Mouse (Mus musculus) embryonic facial prominence, embryonic 14.5 days (tissue): Measurements from ENCODE around the gene Mylpf. TPM values are rescaled to one million over a fixed set of nuclear protein-coding genes. Genes with fewer than 3 reads are reported as not detected.
A peak's percentile ranks its signal among the peaks of the same experiment; 100 is the strongest.

Source experiments
- ATAC-seq: fragments of 200-750 bp; cut with Nextera tagmentation; 2 replicates; pipeline ENCODE4 v1.8.0; 2017; ENCODE audit warnings: low read depth, moderate number of reproducible peaks, moderate TSS enrichment
- DNase-seq: peaks from one replicate; pipeline ENCODE4 v3.0.0-alpha.2; 2015; ENCODE audit warnings: low spot score
- H3K27ac ChIP-seq: fragments of 300-500 bp; sonication (generic); replicated peaks from 2 replicates; pipeline ENCODE4 v1.5.1; 2014; ENCODE audit warnings: low read depth, mild to moderate bottlenecking, low read length, moderate library complexity
- H3K27me3 ChIP-seq: fragments of 300-500 bp; sonication (generic); replicated peaks from 2 replicates; pipeline ENCODE4 v1.6.1; 2014; ENCODE audit warnings: low read length; ENCODE audit not compliant: control insufficient read depth, insufficient read depth
- H3K36me3 ChIP-seq: fragments of 300-500 bp; sonication (generic); 2 replicates; pipeline ENCODE4 v1.6.1; 2014; ENCODE audit warnings: low read length, mixed read lengths; ENCODE audit not compliant: control insufficient read depth, insufficient read depth
- H3K4me1 ChIP-seq: fragments of 300-500 bp; sonication (generic); 2 replicates; pipeline ENCODE4 v1.6.1; 2014; ENCODE audit warnings: antibody characterized with exemption, low read length; ENCODE audit not compliant: control insufficient read depth, insufficient read depth
- H3K4me2 ChIP-seq: fragments of 300-500 bp; sonication (generic); 2 replicates; pipeline ENCODE4 v1.6.1; 2014; ENCODE audit warnings: low read depth, mild to moderate bottlenecking, low read length, moderate library complexity, mixed read lengths
- H3K4me3 ChIP-seq: fragments of 300-500 bp; sonication (generic); 2 replicates; pipeline ENCODE4 v1.5.1; 2014; ENCODE audit warnings: low read depth, mild to moderate bottlenecking, low read length
- H3K9ac ChIP-seq: fragments of 300-500 bp; sonication (generic); 2 replicates; pipeline ENCODE4 v1.6.1; 2014; ENCODE audit warnings: low read depth, mild to moderate bottlenecking, low read length, moderate library complexity, mixed read lengths
- H3K9me3 ChIP-seq: fragments of 300-500 bp; sonication (generic); 2 replicates; pipeline ENCODE4 v1.6.1; 2016; ENCODE audit warnings: low read length; ENCODE audit not compliant: control insufficient read depth
- WGBS: fragments of 180-500 bp; shearing (Covaris S2); extraction: QIAGEN DNeasy Blood & Tissue Kit; methylation state at CpG from one replicate; pipeline ENCODE4 v1.1.7; 2014; 5-methylcytosine and 5-hydroxymethylcytosine counted together
- polyA plus RNA-seq: library from polyadenylated mRNA; unstranded; fragments of >200 nt; fragmentation: Nextera tagmentation; extraction: Ambion mirVana; gene quantifications from 2 replicates; pipeline ENCODE4 v1.2.1, GENCODE M21; 2014

The Mylpf gene
- polyA plus RNA-seq, 1 experiment from 2014 or later: 1,489 TPM

DNA sequence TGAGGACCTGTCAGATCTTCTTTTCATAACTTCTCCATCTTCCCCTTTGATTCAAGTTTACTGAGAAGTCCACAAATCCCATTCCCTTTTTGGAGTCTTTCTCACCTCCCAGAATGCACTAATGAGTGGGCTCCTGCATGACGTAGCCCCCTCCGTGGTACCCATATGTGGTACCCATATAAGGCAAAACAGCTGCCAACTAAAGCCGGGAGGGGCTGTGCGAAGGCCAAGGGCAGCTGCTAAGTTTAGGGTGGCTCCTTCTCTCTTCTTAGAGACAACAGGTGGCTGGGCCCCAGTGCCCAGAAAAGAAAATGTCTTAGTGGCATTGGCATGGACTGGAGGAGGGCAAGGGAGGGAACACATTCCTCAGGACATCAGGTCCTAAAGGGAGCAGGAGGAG is 1.6 kb downstream of the Mylpf start:
- Histone ChIP-seq H3K9me3 (no peaks in the 10 kb centered on the region), H3K4me1 (peaks cover 17% of the 10 kb centered on the region), H3K36me3 (no peaks in the 10 kb centered on the region), H3K9ac (no peak overlapping the region), H3K27me3 (no peaks in the 10 kb centered on the region), H3K27ac (0 out of 2 replicates have a peak overlapping the region, but pooled peaks have one; percentile 86), H3K4me2 (no peak overlapping the region), H3K4me3 (no peak overlapping the region)
- 86% methylated on average over 4 of the region's 4 CpGs for WGBS
- no peak for ATAC-seq
- peak; percentile 72 for DNase-seq

GRCm38 (mm10) chr7:127211014-127211745 is 2.5 kb downstream of the Mylpf start:
- Histone ChIP-seq H3K4me2 (no peak overlapping the region), H3K36me3 (no peaks in the 10 kb centered on the region), H3K4me3 (no peak overlapping the region), H3K9me3 (no peaks in the 10 kb centered on the region), H3K27me3 (no peaks in the 10 kb centered on the region), H3K27ac (no peak overlapping the region), H3K4me1 (peaks cover 14% of the 10 kb centered on the region), H3K9ac (no peak overlapping the region)
- no peak for ATAC-seq
- peak; percentile 54 for DNase-seq
- WGBS: 62% methylated on average over 5 of the region's 5 CpGs

GRCm38 (mm10) chr7:127212432-127213250 is 4.0 kb downstream of the Mylpf start:
- ATAC-seq (no peak), DNase-seq (no peak)
- peak overlapping the region; percentile 14; the same call in 1 of the 2 replicates for H3K9ac ChIP-seq
- H3K36me3 ChIP-seq: no peaks in the 10 kb centered on the region
- peak overlapping the region; percentile 11 for H3K4me3 ChIP-seq
- H3K27me3 ChIP-seq: no peaks in the 10 kb centered on the region
- H3K4me1 ChIP-seq: 0 out of 2 replicates have a peak, but pooled peaks cover 4% of the 10 kb centered on the region
- 81% methylated on average over 12 of the region's 12 CpGs for WGBS
- H3K9me3 ChIP-seq: no peaks in the 10 kb centered on the region
- H3K4me2 ChIP-seq: no peak overlapping the region
- H3K27ac ChIP-seq: 0 out of 2 replicates have a peak overlapping the region, but pooled peaks have one; percentile 13

GRCm38 (mm10) chr7:127213485-127213884 is 4.8 kb downstream of the Mylpf start:
- Histone ChIP-seq H3K4me3 (peak overlapping the region; percentile 11), H3K36me3 (no peaks in the 10 kb centered on the region), H3K9ac (no peak overlapping the region), H3K27me3 (no peaks in the 10 kb centered on the region), H3K4me1 (0 out of 2 replicates have a peak, but pooled peaks cover 4% of the 10 kb centered on the region), H3K9me3 (no peaks in the 10 kb centered on the region), H3K4me2 (no peak overlapping the region; the same call in 1 of the 2 replicates), H3K27ac (no peak overlapping the region)
- WGBS: 48% methylated on average over 7 of the region's 7 CpGs
- DNase-seq: no peak
- ATAC-seq: no peak

- 48% methylated on average over 12 of the region's 12 CpGs for WGBS
- no peaks in the 10 kb centered on the region for H3K36me3 ChIP-seq
- ATAC-seq (no peak), DNase-seq (no peak)
- H3K9me3 ChIP-seq: no peaks in the 10 kb centered on the region
- H3K9ac ChIP-seq: no peak overlapping the region
- no peaks in the 10 kb centered on the region for H3K27me3 ChIP-seq
- H3K4me2 ChIP-seq: peak overlapping the region; percentile 58
- 0 out of 2 replicates have a peak, but pooled peaks cover 4% of the 10 kb centered on the region for H3K4me1 ChIP-seq
- 0 out of 2 replicates have a peak overlapping the region, but pooled peaks have one; percentile 32 for H3K4me3 ChIP-seq
- no peak overlapping the region for H3K27ac ChIP-seq
Observed at GRCm38 (mm10) chr7:127213930-127214329, 5.2 kb downstream of the Mylpf start.

GRCm38 (mm10) chr7:127214521-127214920 is 5.8 kb downstream of the Mylpf start:
- 25% methylated on average over 14 of the region's 21 CpGs for WGBS
- 0 out of 2 replicates have a peak, but pooled peaks cover 2% of the 10 kb centered on the region for H3K4me1 ChIP-seq
- H3K9ac ChIP-seq: peak overlapping the region; percentile 51
- no peaks in the 10 kb centered on the region for H3K27me3 ChIP-seq
- no peaks in the 10 kb centered on the region for H3K9me3 ChIP-seq
- no peak overlapping the region for H3K27ac ChIP-seq
- H3K36me3 ChIP-seq: no peaks in the 10 kb centered on the region
- DNase-seq (peak; percentile 39), ATAC-seq (no peak)
- peak overlapping the region; percentile 32 for H3K4me3 ChIP-seq
- H3K4me2 ChIP-seq: peak overlapping the region; percentile 58

DNA sequence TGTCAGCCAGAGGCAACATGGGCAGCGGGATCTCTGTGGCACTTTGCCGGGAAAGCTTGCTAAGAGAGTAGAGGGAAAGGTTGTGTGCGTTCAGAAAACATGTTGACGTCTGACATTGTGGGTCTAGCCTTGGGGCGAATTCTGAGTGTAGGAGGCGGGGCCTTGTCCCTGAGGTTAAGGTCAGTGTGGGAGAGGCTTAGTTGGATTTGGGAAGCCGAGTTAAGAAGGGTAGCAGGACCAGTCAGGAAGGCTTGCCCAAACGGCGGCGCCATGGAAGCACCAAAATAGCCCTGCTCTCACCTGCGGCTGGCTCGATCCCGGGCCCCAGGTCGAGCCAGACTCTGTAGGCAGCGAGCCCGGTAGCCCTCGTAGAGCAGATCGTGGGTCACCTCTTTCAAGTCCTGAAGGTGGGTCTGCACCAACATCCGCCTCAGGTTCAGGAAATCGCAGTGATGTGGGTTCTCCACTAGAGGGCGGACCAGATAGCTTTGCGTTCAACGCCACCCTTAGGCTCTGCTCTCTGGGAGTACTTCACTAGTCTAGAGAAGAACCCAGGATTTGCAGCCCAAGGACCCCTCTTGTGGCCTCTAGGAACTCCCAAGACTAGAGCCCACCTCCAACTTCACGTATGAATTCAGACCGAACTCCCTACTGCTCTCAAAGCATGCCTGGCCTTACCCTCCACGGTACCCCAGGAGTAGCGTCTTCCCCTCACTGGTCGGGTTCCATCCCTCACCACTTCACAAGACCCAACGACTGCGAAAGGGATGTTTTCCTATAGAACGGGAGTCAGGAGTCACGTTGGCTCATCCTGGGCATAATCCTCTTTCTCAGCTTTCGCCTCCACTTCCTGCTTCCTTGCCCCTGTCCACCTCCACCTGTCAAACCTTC is 6.5 kb downstream of the Mylpf start:
- 28% methylated on average over 26 of the region's 33 CpGs for WGBS
- DNase-seq: peak; percentile 83

DNA sequence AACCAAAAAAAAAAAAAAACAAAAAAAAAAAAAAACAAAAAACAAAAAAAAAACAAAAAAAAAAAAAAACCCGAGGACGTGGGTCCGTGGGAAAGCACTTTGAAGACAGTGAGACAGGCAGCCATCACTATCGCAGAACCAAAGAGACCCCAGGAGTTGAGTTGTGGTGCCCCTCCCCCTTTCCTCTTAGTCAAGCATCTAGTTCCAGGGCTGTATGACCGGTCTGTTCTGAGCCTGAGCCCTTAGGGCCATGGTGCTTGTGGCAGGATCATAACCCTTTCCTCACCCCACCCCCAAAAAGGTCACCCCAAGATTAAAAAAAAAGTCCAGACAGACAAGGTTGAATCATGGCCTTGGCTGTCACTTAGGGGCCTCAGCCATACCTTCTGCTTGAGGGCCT is 7.6 kb downstream of the Mylpf start:
- H3K4me3 ChIP-seq: no peak overlapping the region
- no peak overlapping the region for H3K9ac ChIP-seq
- ATAC-seq (no peak), DNase-seq (no peak)
- no peaks in the 10 kb centered on the region for H3K36me3 ChIP-seq
- 94% methylated on average over 4 of the region's 5 CpGs for whole genome bisulfite sequencing
- H3K9me3 ChIP-seq: no peaks in the 10 kb centered on the region
- no peaks in the 10 kb centered on the region for H3K27me3 ChIP-seq
- no peaks in the 10 kb centered on the region for H3K4me1 ChIP-seq
- no peak overlapping the region for H3K4me2 ChIP-seq
- no peak overlapping the region for H3K27ac ChIP-seq

More for the DNA sequence above, 6.5 kb downstream of the Mylpf start:
- Histone ChIP-seq H3K4me3 (peak overlapping the region; percentile 32), H3K27me3 (no peaks in the 10 kb centered on the region), H3K9me3 (no peaks in the 10 kb centered on the region), H3K36me3 (no peaks in the 10 kb centered on the region), H3K9ac (peak overlapping the region; percentile 51), H3K27ac (no peak overlapping the region), H3K4me1 (no peaks in the 10 kb centered on the region), H3K4me2 (peak overlapping the region; percentile 58)
- peak; percentile 23 for ATAC-seq
